Mouse (Mus musculus) lung, embryonic 16.5 days (tissue): Measurements from ENCODE around the gene Shb. TPM values are rescaled to one million over a fixed set of nuclear protein-coding genes. Genes with fewer than 3 reads are reported as not detected.

Experiments used
- ATAC-seq: fragments of 200-750 bp; cut with Nextera tagmentation; 2 replicates; pipeline ENCODE4 v1.8.0; 2017; ENCODE audit warnings: low read depth, mild to moderate bottlenecking, moderate library complexity
- H3K27ac ChIP-seq: fragments of 300-500 bp; sonication (generic); 2 replicates; pipeline ENCODE4 v1.5.1; 2014; ENCODE audit warnings: mild to moderate bottlenecking, control low read depth, low read length
- H3K27me3 ChIP-seq: fragments of 300-500 bp; sonication (generic); 2 replicates; pipeline ENCODE4 v1.6.1; 2014; ENCODE audit warnings: low read depth, low read length, mixed read lengths; ENCODE audit not compliant: control insufficient read depth, insufficient read depth
- H3K36me3 ChIP-seq: fragments of 300-500 bp; sonication (generic); 2 replicates; pipeline ENCODE4 v1.6.1; 2014; ENCODE audit warnings: low read length; ENCODE audit not compliant: control insufficient read depth, insufficient read depth
- H3K4me1 ChIP-seq: fragments of 300-500 bp; sonication (generic); replicated peaks from 2 replicates; pipeline ENCODE4 v1.6.1; 2014; ENCODE audit warnings: low read length, mixed read lengths; ENCODE audit not compliant: control insufficient read depth, insufficient read depth
- H3K4me2 ChIP-seq: fragments of 300-500 bp; sonication (generic); 2 replicates; pipeline ENCODE4 v1.6.1; 2014; ENCODE audit warnings: low read depth, low read length, control low read depth
- H3K4me3 ChIP-seq: fragments of 300-500 bp; sonication (generic); 2 replicates; pipeline ENCODE4 v1.5.1; 2014; ENCODE audit warnings: mild to moderate bottlenecking, low read length, control low read depth
- H3K9ac ChIP-seq: fragments of 300-500 bp; sonication (generic); 2 replicates; pipeline ENCODE4 v1.6.1; 2014; ENCODE audit warnings: low read length, control low read depth
- H3K9me3 ChIP-seq: fragments of 300-500 bp; sonication (generic); 2 replicates; pipeline ENCODE4 v1.6.1; 2016; ENCODE audit warnings: low read length; ENCODE audit not compliant: control insufficient read depth
- WGBS: fragments of 180-500 bp; shearing (Covaris S2); extraction: QIAGEN DNeasy Blood & Tissue Kit; methylation state at CpG from one replicate; pipeline ENCODE4 v1.1.7; 2014; 5-methylcytosine and 5-hydroxymethylcytosine counted together
- polyA plus RNA-seq: library from polyadenylated mRNA; unstranded; fragments of >200 nt; fragmentation: Nextera tagmentation; extraction: Ambion mirVana; gene quantifications from 2 replicates; pipeline ENCODE4 v1.2.1, GENCODE M21; 2015

Gene Shb
- polyA plus RNA-seq, 1 experiment from 2014 or later = 12.4 TPM

DNA sequence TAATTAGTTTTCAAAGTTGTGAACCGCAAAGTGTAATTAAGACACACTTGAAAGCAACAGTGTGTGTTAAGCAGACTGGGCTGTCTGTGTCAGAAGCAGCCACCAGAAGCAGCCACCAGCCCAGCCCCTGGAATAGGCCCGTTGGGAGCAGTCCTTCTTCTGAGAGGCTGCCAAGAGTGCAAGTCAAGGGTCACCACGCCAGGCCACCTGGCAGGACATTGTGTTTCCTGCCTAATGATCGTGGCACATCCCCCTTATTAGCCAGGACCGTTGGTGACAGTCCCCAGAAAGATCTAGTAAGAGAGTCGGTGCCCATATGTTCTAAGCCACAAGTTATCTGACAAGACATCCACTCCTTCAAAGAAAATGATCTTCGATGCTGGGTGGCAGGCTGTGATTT, 70.6 kb downstream of the Shb start:
- H3K27ac ChIP-seq = no peak overlapping the region
- H3K36me3 ChIP-seq = peaks cover 8% of the 10 kb centered on the region; the same call in 1 of the 2 replicates
- H3K27me3 ChIP-seq = no peaks in the 10 kb centered on the region
- no peak overlapping the region for H3K4me2 ChIP-seq
- H3K9me3 ChIP-seq = no peaks in the 10 kb centered on the region
- H3K4me3 ChIP-seq = no peak overlapping the region
- peaks cover 29% of the 10 kb centered on the region for H3K4me1 ChIP-seq
- H3K9ac ChIP-seq = no peak overlapping the region
- no peak for ATAC-seq
- 39% methylated on average over 7 of the region's 7 CpGs for WGBS

DNA sequence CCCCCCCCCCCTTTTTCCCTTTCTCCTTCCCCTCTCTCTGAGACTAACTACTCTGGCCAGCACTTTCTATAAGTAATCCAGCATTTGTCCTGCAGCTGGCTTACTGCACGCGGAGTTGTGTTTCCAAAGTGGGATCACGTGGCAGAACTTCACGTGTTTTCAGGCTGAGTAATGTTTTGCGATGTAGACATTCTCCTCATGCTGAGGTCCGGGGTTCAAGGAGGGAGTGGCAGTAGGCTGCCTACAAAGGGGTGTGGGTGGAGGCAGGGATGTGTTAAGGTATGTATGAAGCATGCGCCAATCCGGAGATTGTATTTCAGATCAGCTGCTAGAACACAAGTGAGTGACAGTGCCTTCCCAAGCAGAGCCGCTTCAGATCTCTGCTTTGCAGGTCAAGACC, 72.9 kb downstream of the Shb start:
- H3K4me1 ChIP-seq = peaks cover 32% of the 10 kb centered on the region
- H3K9ac ChIP-seq = no peak overlapping the region
- peak; percentile 82 for ATAC-seq
- H3K27me3 ChIP-seq = no peaks in the 10 kb centered on the region
- H3K4me2 ChIP-seq = 0 out of 2 replicates have a peak overlapping the region, but pooled peaks have one; percentile 4
- no peak overlapping the region for H3K4me3 ChIP-seq
- peaks cover 14% of the 10 kb centered on the region for H3K36me3 ChIP-seq
- peak overlapping the region; percentile 36 for H3K27ac ChIP-seq
- 35% methylated on average over 9 of the region's 9 CpGs for WGBS
- no peaks in the 10 kb centered on the region for H3K9me3 ChIP-seq

DNA sequence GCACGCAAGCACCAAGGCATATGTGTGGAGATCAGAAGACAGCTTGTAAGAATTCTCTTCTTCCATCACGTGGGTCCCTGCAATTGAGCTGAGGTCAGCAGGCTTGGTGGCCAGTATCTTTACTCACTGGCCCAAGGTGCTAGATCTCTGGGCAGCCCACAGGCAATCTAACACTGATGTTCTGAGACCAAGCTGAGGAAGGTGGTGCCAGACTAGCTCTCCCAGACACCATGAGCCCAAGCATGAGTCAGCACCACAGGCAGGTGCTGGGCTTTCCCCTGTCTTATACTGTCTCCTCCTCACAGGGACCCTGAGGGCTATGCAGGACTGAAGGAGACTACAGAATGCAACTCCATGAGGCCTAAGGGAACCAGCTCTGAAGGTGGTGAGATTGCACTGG, 74.7 kb downstream of the Shb start:
- H3K4me2 ChIP-seq = no peak overlapping the region
- no peaks in the 10 kb centered on the region for H3K27me3 ChIP-seq
- no peaks in the 10 kb centered on the region for H3K9me3 ChIP-seq
- H3K27ac ChIP-seq = no peak overlapping the region
- ATAC-seq = no peak
- H3K9ac ChIP-seq = no peak overlapping the region
- 67% methylated on average over 2 of the region's 2 CpGs for WGBS
- peaks cover 14% of the 10 kb centered on the region for H3K36me3 ChIP-seq
- no peak overlapping the region for H3K4me3 ChIP-seq
- H3K4me1 ChIP-seq = peaks cover 40% of the 10 kb centered on the region

DNA sequence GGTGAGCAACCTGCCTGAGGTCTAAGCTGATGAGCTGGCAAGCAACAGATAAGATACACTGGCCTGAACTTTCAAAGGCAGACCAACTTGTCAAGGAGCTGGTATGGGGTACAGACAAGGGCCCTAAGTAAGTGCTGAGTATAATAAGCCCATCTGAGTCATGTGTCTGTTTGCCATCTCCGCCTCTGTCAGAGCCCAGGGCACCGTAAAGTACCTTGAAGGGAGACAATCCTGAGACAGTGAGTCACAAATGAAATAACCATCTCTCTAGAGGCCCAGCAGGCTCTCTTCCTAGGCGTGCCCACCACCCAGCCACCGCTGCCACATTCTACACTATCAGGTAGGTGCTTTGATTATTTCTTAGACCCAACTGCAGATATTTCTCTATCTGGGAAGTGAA, 77.3 kb downstream of the Shb start:
- Histone ChIP-seq H3K4me3 (no peak overlapping the region), H3K9ac (no peak overlapping the region), H3K4me1 (peaks cover 40% of the 10 kb centered on the region), H3K4me2 (no peak overlapping the region), H3K36me3 (peaks cover 14% of the 10 kb centered on the region), H3K27ac (no peak overlapping the region), H3K9me3 (no peaks in the 10 kb centered on the region), H3K27me3 (no peaks in the 10 kb centered on the region)
- 85% methylated on average over 4 of the region's 4 CpGs for WGBS
- no peak for ATAC-seq

- H3K4me3 ChIP-seq = no peak overlapping the region
- H3K27ac ChIP-seq = peak overlapping the region; percentile 78
- ATAC-seq = peak; percentile 52
- peak overlapping the region; percentile 27; the same call in 1 of the 2 replicates for H3K4me2 ChIP-seq
- peaks cover 24% of the 10 kb centered on the region for H3K4me1 ChIP-seq
- H3K9me3 ChIP-seq = no peaks in the 10 kb centered on the region
- peaks cover 14% of the 10 kb centered on the region for H3K36me3 ChIP-seq
- 58% methylated on average over 3 of the region's 3 CpGs for WGBS
- no peaks in the 10 kb centered on the region for H3K27me3 ChIP-seq
- H3K9ac ChIP-seq = no peak overlapping the region
These were observed 78.9 kb downstream of the Shb start for GRCm38 (mm10) chr4:45453271-45453851.

DNA sequence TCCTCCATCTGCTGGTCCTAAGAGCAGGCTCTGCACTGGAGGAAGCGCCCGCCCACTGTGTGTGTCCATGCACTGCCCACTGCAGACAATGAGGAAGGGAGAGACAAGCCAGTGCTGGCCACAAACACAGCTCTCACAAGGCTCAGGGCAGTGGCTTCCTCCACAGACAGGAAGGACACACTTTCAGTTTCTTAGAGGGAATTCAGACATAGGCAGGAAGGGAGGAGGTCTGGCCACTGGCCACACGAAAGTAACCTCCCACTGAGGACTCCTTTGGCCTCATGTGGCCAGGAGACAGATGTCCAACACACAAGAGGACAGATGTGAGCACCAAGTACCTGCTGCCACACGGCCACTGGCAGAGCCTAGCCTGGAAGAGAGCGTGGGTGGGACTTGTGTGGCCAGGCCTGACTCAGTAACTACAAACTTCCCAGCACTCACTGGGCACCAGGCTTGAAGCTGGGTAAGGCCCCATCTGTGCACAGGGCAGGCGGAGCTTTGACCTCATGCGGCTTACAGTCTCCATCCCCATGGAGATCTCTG, 79.6 kb downstream of the Shb start:
- peak overlapping the region; percentile 78 for H3K27ac ChIP-seq
- peaks cover 28% of the 10 kb centered on the region for H3K4me1 ChIP-seq
- peaks cover 9% of the 10 kb centered on the region for H3K36me3 ChIP-seq
- no peak overlapping the region for H3K4me3 ChIP-seq
- peak overlapping the region; percentile 27; the same call in 1 of the 2 replicates for H3K4me2 ChIP-seq
- peak; percentile 78 for ATAC-seq
- H3K9me3 ChIP-seq = no peaks in the 10 kb centered on the region
- 43% methylated on average over 7 of the region's 7 CpGs for WGBS
- H3K9ac ChIP-seq = peak overlapping the region; percentile 5
- no peaks in the 10 kb centered on the region for H3K27me3 ChIP-seq

DNA sequence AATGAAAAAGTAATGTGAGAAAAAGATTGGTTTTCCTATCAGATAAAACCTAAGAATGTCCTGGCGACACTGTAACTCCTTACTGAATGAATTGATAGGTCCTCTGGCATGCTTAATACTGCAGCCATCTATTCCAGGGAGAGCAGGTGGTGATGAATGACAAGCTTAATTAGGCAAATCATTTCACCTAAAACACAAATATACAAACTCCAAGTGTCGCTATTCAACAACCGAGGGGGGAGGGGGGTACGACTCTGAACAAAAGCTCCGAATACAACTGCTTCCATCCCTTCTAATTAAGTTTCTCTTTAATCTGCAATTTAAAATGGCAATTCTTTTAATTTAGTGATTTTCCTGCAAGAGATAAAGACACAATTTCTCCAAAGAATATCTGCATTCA, 83.3 kb downstream of the Shb start:
- WGBS = 77% methylated on average over 5 of the region's 5 CpGs
- H3K9me3 ChIP-seq = no peaks in the 10 kb centered on the region
- H3K27me3 ChIP-seq = no peaks in the 10 kb centered on the region
- no peak overlapping the region for H3K4me2 ChIP-seq
- H3K36me3 ChIP-seq = peaks cover 5% of the 10 kb centered on the region; the same call in 1 of the 2 replicates
- no peak overlapping the region for H3K9ac ChIP-seq
- no peak for ATAC-seq
- peaks cover 21% of the 10 kb centered on the region for H3K4me1 ChIP-seq
- no peak overlapping the region for H3K4me3 ChIP-seq
- H3K27ac ChIP-seq = no peak overlapping the region

- no peak overlapping the region for H3K4me2 ChIP-seq
- no peak overlapping the region for H3K27ac ChIP-seq
- H3K36me3 ChIP-seq = peaks cover 8% of the 10 kb centered on the region; the same call in 1 of the 2 replicates
- no peaks in the 10 kb centered on the region for H3K27me3 ChIP-seq
- no peaks in the 10 kb centered on the region for H3K9me3 ChIP-seq
- peaks cover 18% of the 10 kb centered on the region for H3K4me1 ChIP-seq
- WGBS = 77% methylated on average over 7 of the region's 7 CpGs
- no peak overlapping the region for H3K9ac ChIP-seq
- no peak overlapping the region for H3K4me3 ChIP-seq
- ATAC-seq = no peak
These were observed 83.8 kb downstream of the Shb start for GRCm38 (mm10) chr4:45448481-45448880.

DNA sequence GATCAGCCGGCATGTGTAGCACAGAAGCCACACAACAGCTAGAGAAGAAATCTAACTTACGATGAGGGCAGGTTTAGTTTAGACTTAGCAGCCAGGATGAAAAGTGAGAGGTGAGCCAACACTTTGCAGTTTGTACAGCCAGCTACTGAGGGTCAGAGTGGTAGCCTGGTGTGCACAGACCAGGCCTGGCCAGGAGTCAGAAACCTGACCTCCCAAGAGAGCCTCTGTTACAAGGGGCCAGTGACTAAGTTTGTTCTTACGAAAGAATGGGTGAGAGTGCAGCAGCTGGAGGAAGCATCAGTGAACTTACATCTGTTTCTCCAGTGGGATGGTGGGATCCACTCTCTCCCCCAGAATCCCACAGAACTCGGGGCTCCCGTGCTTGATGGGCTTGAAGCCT, 85.1 kb downstream of the Shb start:
- H3K9ac ChIP-seq = no peak overlapping the region
- peaks cover 7% of the 10 kb centered on the region for H3K4me1 ChIP-seq
- WGBS = 88% methylated on average over 5 of the region's 5 CpGs
- no peak overlapping the region for H3K4me2 ChIP-seq
- H3K27me3 ChIP-seq = no peaks in the 10 kb centered on the region
- H3K27ac ChIP-seq = no peak overlapping the region
- no peak for ATAC-seq
- H3K36me3 ChIP-seq = peaks cover 8% of the 10 kb centered on the region; the same call in 1 of the 2 replicates
- no peaks in the 10 kb centered on the region for H3K9me3 ChIP-seq
- no peak overlapping the region for H3K4me3 ChIP-seq
